Mouse (Mus musculus): ENCODE results near the gene Cbx4.

Cbx4 gene

GRCm38 (mm10) chr11:119041325-119041716, 44.7 kb downstream of the Cbx4 start:
- DNase-seq, result no peak

GRCm38 (mm10) chr11:119040600-119041324, 45.3 kb downstream of the Cbx4 start, which contains the start of gene Cbx8:
Gene Cbx8, minus strand, starts transcription at chr11:119040969.
- DNase-seq, result peak; percentile 100

- no peak for DNase-seq
These were observed 46.1 kb downstream of the Cbx4 start for GRCm38 (mm10) chr11:119039732-119040512.

GRCm38 (mm10) chr11:119038744-119039484, 47.1 kb downstream of the Cbx4 start:
- DNase-seq, result peak; percentile 35 to 44

GRCm38 (mm10) chr11:119037780-119038401, 48.1 kb downstream of the Cbx4 start:
- peak in 1 of 2 experiments; percentile 34 for DNase-seq

- peak; percentile 68 to 76 for DNase-seq
These were observed 48.9 kb downstream of the Cbx4 start for GRCm38 (mm10) chr11:119036934-119037779.

GRCm38 (mm10) chr11:119036447-119036846, 49.6 kb downstream of the Cbx4 start:
- DNase-seq, result no peak

GRCm38 (mm10) chr11:119035686-119036165, 50.3 kb downstream of the Cbx4 start:
- DNase-seq, result no peak

GRCm38 (mm10) chr11:119035094-119035685, 50.8 kb downstream of the Cbx4 start:
- DNase-seq, result no peak

GRCm38 (mm10) chr11:119034635-119035034, 51.4 kb downstream of the Cbx4 start:
- no peak for DNase-seq

GRCm38 (mm10) chr11:119033874-119034558, 52.0 kb downstream of the Cbx4 start:
- peak; percentile 84 to 92 for DNase-seq

All from cerebellum, postnatal 25 days (tissue).